Mouse (Mus musculus): Measurements from ENCODE around the gene Slc22a29. TPM values are rescaled to one million over a fixed set of nuclear protein-coding genes. Genes with fewer than 3 reads are reported as not detected.
"Not testable (repeated sequence)": the region's sequence is repeated elsewhere in the genome, so short reads cannot be mapped to it uniquely, and the experiment has no call there.

The Slc22a29 gene
- total RNA-seq (2014; rRNA removed): not detected in 2 replicates
- not detected in 2 replicates for polyA plus RNA-seq (2015; fragmentation: Nextera tagmentation; extraction: Ambion mirVana)

DNA sequence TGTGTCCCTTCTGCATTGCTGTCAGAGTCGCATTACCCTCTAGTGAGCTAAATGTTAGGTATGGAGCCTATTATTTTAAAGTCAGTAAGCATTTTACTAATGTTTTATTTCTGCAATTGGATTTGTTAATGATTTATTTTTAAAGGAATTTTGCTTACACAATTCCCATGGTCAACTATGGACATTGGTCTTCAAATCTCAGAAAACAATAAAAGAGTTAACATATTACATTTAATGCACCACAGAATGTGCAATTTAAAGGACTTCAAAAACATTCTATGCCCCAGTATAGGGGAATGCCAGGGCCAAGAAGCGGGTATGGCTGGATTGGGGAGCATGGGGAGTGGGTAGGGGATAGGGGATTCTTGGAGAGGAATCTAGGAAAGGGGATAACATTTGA lies at the start of gene Slc22a29:
TSS of gene Slc22a29 (minus strand) at position 101 of the 400 bp plus-strand sequence.
- no peak within 1 kb of the TSS for H3K4me2 ChIP-seq (ENCODE audit: low read depth, low read length)
- H3K27me3 ChIP-seq (ENCODE audit: insufficient read depth, low read length): no peaks in the 10 kb centered on the region
- TF ChIP-seq CTCF (IDR thresholded peaks at IDR 0.05; ENCODE audit: low read depth): no peak
- H3K4me3 ChIP-seq (ENCODE audit: low read length): no peak within 1 kb of the TSS
- ATAC-seq (no peak), DNase-seq (ENCODE audit: low spot score) (no peak)
- H3K9me3 ChIP-seq (ENCODE audit: low read length): peaks cover 5% of the 10 kb centered on the region; the same call in 1 of the 2 replicates
- WGBS: 82% methylated on average over 2 of the region's 2 CpGs
- H3K27ac ChIP-seq: no peak within 1 kb of the TSS
- no peak within 1 kb of the TSS for H3K9ac ChIP-seq (replicated peaks; ENCODE audit: low read length)
- H3K36me3 ChIP-seq (ENCODE audit: insufficient read depth, low read length): no peaks in the 10 kb centered on the region
- no peaks in the 10 kb centered on the region for H3K4me1 ChIP-seq (ENCODE audit: insufficient read depth, low read length)

DNA sequence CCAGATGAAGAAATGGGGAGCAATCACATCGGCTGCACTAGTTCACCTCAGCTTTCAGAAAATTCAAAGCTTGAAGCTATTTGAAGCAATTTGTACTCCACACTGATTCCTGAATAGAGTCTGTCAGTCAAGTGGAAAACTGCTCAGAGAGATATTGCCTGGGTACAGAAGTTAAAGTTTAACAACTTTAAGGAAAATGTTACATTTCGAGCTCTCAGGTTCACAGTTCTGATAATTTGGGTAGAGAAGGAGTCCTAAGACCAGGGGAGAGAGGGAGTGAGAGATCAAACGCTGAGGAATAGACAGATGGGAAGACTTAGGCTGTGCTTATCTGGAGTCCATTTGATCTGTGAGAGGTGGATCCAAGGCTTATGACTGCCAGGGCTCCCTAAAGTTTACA lies 46.6 kb upstream of the Slc22a29 start:
- TF ChIP-seq CTCF (IDR thresholded peaks at IDR 0.05; ENCODE audit: low read depth): no peak
- 83% methylated on average over 3 of the region's 3 CpGs for WGBS
- H3K4me2 ChIP-seq (ENCODE audit: low read depth, low read length): no peak overlapping the region
- H3K9me3 ChIP-seq (ENCODE audit: low read length): 0 out of 2 replicates have a peak, but pooled peaks cover 2% of the 10 kb centered on the region
- no peak overlapping the region for H3K4me3 ChIP-seq (ENCODE audit: low read length)
- H3K9ac ChIP-seq (replicated peaks; ENCODE audit: low read length): no peak overlapping the region
- ATAC-seq (no peak), DNase-seq (ENCODE audit: low spot score) (no peak)
- no peak overlapping the region for H3K27ac ChIP-seq
- H3K27me3 ChIP-seq (ENCODE audit: insufficient read depth, low read length): no peaks in the 10 kb centered on the region
- H3K4me1 ChIP-seq (ENCODE audit: insufficient read depth, low read length): no peaks in the 10 kb centered on the region
- H3K36me3 ChIP-seq (ENCODE audit: insufficient read depth, low read length): no peaks in the 10 kb centered on the region

DNA sequence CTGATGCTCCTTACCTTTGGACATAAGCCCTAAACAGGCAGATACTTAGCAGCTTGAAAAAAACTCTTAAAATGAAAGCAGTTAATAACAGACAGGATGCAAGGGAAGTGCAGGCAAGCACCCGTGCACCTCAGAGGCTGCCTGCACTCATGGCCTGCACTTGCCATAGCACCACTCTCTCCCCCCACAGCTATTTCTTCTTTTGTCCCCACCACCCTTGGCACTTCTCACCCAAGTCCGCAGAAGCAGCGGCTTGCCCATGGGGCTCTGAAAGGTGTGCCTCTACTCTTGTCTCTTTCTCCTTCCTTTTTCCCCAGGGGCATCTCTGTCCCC lies 34.0 kb upstream of the Slc22a29 start:
- Histone ChIP-seq H3K27ac (peak overlapping the region; percentile 70), H3K4me2 (ENCODE audit: low read depth, low read length) (peak overlapping the region; percentile 53), H3K9me3 (ENCODE audit: low read length) (peaks cover 2% of the 10 kb centered on the region; the same call in 1 of the 2 replicates), H3K9ac (replicated peaks; ENCODE audit: low read length) (peak overlapping the region; percentile 51), H3K4me1 (ENCODE audit: insufficient read depth, low read length) (no peaks in the 10 kb centered on the region), H3K4me3 (ENCODE audit: low read length) (peak overlapping the region; percentile 44), H3K36me3 (ENCODE audit: insufficient read depth, low read length) (no peaks in the 10 kb centered on the region), H3K27me3 (ENCODE audit: insufficient read depth, low read length) (no peaks in the 10 kb centered on the region)
- TF ChIP-seq CTCF (IDR thresholded peaks at IDR 0.05; ENCODE audit: low read depth): no peak
- ATAC-seq (peak; percentile 38; the same call in 1 of the 2 replicates), DNase-seq (ENCODE audit: low spot score) (no peak)
- 31% methylated on average over 3 of the region's 3 CpGs for WGBS

DNA sequence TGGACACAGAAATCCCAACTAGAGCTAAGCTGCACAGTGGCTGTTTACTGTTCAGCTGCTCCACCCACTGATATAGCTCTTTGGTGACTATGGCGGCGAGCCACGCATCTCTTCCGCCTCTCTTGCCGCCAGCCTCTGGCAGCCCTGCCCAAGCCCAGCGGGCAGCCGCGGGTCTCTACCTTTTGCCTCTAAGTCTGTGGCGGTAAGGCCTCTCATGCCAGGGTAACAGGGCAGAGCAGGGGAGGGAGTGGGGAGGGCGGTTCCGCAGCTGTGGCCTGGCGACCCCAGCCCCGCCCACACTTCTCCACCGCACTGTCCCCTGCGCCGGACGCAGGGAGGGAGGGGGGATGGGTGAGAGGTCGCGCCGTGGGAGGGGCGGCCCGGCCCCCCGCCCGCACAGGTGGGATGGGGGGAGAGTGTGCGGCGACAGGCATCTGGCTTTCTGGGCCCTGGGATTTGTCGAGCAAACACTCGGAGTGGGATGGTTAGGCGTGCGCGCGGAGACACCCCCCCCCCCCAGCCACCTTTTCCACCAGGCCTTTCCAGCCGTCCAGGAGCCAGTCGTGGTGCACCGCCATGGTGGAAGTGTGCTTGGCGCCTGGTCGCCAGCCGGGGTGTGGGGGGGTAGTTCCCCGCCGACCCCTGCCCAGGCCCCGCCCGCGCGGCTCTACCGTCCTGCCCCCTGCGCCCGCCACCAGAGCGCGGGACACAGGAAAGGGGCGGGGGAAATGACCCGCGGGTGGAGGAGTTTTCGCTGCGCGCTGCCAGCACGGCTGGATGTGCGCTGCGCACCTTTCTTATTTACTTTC lies 33.4 kb upstream of the Slc22a29 start:
- TF ChIP-seq CTCF (IDR thresholded peaks at IDR 0.05; ENCODE audit: low read depth): no peak
- peaks cover 2% of the 10 kb centered on the region; the same call in 1 of the 2 replicates for H3K9me3 ChIP-seq (ENCODE audit: low read length)
- H3K36me3 ChIP-seq (ENCODE audit: insufficient read depth, low read length): no peaks in the 10 kb centered on the region
- peak overlapping the region; percentile 53 for H3K4me2 ChIP-seq (ENCODE audit: low read depth, low read length)
- 8% methylated on average over 47 of the region's 58 CpGs for WGBS
- peak overlapping the region; percentile 44 for H3K4me3 ChIP-seq (ENCODE audit: low read length)
- peak overlapping the region; percentile 51 for H3K9ac ChIP-seq (replicated peaks; ENCODE audit: low read length)
- DNase-seq (ENCODE audit: low spot score) (peak; percentile 71), ATAC-seq (peak; percentile 94)
- no peaks in the 10 kb centered on the region for H3K27me3 ChIP-seq (ENCODE audit: insufficient read depth, low read length)
- H3K27ac ChIP-seq: peak overlapping the region; percentile 70
- H3K4me1 ChIP-seq (ENCODE audit: insufficient read depth, low read length): no peaks in the 10 kb centered on the region

DNA sequence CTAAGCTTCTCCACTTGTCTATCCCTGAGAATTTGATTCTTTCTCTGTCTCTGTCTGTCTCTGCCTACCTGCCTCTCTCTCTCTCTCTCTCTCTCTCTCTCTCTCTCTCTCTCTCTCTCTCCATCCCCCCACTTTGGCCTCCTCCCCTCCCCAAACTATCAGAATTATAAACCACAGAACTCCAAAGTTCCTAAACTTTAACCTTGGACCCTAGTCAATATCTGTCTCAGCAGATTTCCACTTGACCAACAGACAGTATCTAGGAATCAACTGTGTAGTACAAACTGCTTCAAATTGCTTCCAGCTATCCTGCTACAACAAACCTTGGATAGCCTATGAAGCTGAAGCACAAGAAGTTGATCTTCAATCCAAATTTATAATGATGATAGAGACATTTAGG lies 10.2 kb upstream of the Slc22a29 start:
- Histone ChIP-seq H3K9ac (replicated peaks; ENCODE audit: low read length) (no peak overlapping the region), H3K4me2 (ENCODE audit: low read depth, low read length) (no peak overlapping the region), H3K27ac (no peak overlapping the region), H3K36me3 (ENCODE audit: insufficient read depth, low read length) (no peaks in the 10 kb centered on the region), H3K27me3 (ENCODE audit: insufficient read depth, low read length) (no peaks in the 10 kb centered on the region), H3K9me3 (ENCODE audit: low read length) (no peaks in the 10 kb centered on the region; the same call in 1 of the 2 replicates), H3K4me1 (ENCODE audit: insufficient read depth, low read length) (no peaks in the 10 kb centered on the region), H3K4me3 (ENCODE audit: low read length) (no peak overlapping the region)
- no peak for TF ChIP-seq CTCF (IDR thresholded peaks at IDR 0.05; ENCODE audit: low read depth)
- DNase-seq (ENCODE audit: low spot score): no peak
- ATAC-seq: no peak

DNA sequence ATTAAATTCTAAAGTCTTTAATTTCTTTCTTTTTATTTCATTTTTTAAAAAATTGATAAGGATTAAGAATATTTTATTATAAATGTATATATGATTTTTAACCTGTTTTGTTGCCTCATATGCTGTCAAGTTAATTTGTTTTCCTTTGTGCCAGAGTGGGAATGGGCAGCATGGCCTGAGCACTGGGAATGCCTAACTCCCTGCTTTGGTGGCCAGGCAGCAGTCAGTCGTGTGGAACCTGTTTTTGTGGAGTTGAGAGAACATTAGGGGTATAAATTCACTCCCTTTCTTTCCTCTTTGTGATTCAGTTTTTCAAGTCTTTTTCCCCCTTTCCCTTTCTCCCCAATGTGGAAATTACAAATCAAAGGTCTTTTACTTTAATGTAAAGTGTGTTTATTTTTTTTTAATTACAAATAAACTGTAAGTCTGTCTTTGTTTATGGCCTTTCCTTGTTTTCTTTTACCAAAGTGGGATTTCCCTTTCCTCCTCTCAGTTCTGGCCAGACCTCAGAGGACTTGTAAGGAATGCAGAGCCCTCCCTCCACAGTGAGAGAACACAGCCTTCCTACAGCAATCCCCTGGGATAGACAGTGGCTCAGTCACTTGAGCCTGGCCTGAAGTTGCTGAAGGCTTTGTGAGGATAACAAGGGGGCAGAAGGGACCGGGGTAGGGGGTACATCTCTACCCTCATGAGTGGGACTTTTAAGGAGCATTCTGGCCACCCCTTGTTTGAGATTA lies 69.7 kb downstream of the Slc22a29 start:
- Histone ChIP-seq H3K9me3 (ENCODE audit: low read length) (0 out of 2 replicates have a peak, but pooled peaks cover 7% of the 10 kb centered on the region), H3K9ac (replicated peaks; ENCODE audit: low read length) (no peak overlapping the region), H3K4me1 (ENCODE audit: insufficient read depth, low read length) (no peaks in the 10 kb centered on the region), H3K27me3 (ENCODE audit: insufficient read depth, low read length) (no peaks in the 10 kb centered on the region), H3K4me2 (ENCODE audit: low read depth, low read length) (no peak overlapping the region), H3K4me3 (ENCODE audit: low read length) (no peak overlapping the region), H3K27ac (no peak overlapping the region), H3K36me3 (ENCODE audit: insufficient read depth, low read length) (no peaks in the 10 kb centered on the region)
- 57% methylated on average over 2 of the region's 2 CpGs for WGBS
- TF ChIP-seq CTCF (IDR thresholded peaks at IDR 0.05; ENCODE audit: low read depth): no peak
- DNase-seq (ENCODE audit: low spot score) (no peak), ATAC-seq (no peak)

DNA sequence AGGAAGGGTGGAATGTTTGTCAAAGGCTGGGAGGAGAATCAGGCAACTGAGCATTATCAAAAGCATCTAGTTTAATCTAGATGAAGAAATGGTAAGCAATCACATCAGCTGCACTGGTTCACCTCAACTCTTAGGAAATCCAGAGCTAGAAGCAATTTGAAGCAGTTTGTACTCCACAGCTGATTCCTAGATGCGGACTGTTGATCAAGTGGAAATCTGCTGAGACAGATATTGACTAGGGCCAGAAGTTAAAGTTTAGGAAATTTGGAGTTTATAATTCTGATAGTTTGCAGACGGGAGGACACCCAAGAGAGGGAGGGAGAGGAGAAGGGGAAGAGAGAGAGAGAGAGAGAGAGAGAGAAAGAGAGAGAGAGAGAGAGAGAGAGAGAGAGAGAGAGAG lies 76.0 kb downstream of the Slc22a29 start:
- not testable (repeated sequence) for H3K36me3 ChIP-seq (ENCODE audit: insufficient read depth, low read length); ATAC-seq; DNase-seq (ENCODE audit: low spot score); H3K9ac ChIP-seq (replicated peaks; ENCODE audit: low read length); H3K4me3 ChIP-seq (ENCODE audit: low read length); H3K27ac ChIP-seq; H3K9me3 ChIP-seq (ENCODE audit: low read length); H3K4me1 ChIP-seq (ENCODE audit: insufficient read depth, low read length); H3K27me3 ChIP-seq (ENCODE audit: insufficient read depth, low read length); H3K4me2 ChIP-seq (ENCODE audit: low read depth, low read length)
- WGBS: 86% methylated on average over 2 of the region's 2 CpGs

DNA sequence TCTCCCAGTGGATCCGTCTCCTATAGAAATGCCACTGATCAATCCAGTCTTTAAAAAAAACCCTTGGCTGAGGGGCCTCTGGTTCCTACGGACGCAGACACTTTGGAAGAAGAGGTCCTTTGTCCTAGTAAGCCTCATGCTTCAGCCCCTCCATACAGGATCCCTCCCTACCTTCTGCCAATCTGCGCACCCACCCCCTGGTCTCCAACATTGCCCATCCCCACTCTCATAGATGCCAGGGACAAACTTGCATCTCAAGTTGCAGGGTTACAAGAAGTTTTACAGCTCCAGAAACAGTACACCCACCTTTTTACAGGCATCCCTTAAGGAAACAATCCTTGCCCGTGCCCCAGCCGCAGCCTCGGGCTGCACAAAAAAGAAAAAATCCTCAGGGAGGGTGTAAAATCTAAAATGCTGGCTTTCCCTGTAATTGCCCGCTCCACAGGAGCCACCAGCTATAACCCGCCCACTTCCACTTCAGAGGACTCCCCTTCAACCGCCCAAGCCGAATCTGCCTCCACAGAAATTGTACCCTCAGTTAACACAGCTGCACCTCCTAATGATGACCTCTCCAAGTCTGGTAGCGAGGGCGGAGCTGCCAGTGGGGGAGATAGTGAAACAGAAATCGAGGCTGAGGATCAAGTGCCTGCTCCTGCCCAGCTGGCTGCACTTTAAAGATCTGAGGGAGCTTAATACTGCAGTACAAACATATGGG lies 84.4 kb downstream of the Slc22a29 start:
- WGBS: 71% methylated on average over 14 of the region's 14 CpGs
- H3K9ac ChIP-seq (replicated peaks; ENCODE audit: low read length); H3K4me3 ChIP-seq (ENCODE audit: low read length); H3K27me3 ChIP-seq (ENCODE audit: insufficient read depth, low read length); ATAC-seq; H3K27ac ChIP-seq; DNase-seq (ENCODE audit: low spot score); H3K9me3 ChIP-seq (ENCODE audit: low read length); H3K4me2 ChIP-seq (ENCODE audit: low read depth, low read length); H3K36me3 ChIP-seq (ENCODE audit: insufficient read depth, low read length); H3K4me1 ChIP-seq (ENCODE audit: insufficient read depth, low read length): not testable (repeated sequence)

DNA sequence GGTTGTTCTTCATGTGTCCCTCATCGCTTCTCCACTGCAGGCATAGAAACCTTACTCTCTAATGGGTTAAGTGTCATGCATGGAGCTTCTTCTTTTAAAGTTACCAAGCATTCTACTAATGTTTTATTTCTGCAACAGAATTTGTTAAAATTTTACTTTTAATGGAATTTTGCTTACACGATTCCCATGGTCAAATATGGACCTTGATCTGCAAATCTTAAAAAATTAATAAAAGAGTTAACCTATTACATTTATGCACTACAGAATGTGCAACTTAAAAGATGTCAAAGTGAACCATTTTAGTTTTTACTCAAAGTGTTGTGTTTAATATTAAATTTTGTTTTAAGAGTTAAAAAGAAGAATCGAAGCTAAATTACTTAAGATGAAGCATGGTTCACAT lies 86.8 kb downstream of the Slc22a29 start, which contains the start of gene Slc22a28:
TSS of gene Slc22a28 (minus strand) at position 102 of the 400 bp plus-strand sequence.
- ATAC-seq; H3K4me3 ChIP-seq (ENCODE audit: low read length); H3K4me2 ChIP-seq (ENCODE audit: low read depth, low read length); H3K9me3 ChIP-seq (ENCODE audit: low read length); DNase-seq (ENCODE audit: low spot score); H3K27me3 ChIP-seq (ENCODE audit: insufficient read depth, low read length); H3K27ac ChIP-seq; H3K9ac ChIP-seq (replicated peaks; ENCODE audit: low read length); H3K4me1 ChIP-seq (ENCODE audit: insufficient read depth, low read length); H3K36me3 ChIP-seq (ENCODE audit: insufficient read depth, low read length): not testable (repeated sequence)
- 91% methylated on average over 2 of the region's 3 CpGs for WGBS

Data from hindbrain, postnatal 0 days (tissue).